Mouse (Mus musculus): ENCODE data around the gene Acyp2. TPM values are rescaled to one million over a fixed set of nuclear protein-coding genes. Genes with fewer than 3 reads are reported as not detected.
A peak's percentile ranks its signal among the peaks of the same experiment; 100 is the strongest.

The Acyp2 gene
- polyA plus RNA-seq, 1 experiment from 2014 or later = 22.2 TPM

DNA sequence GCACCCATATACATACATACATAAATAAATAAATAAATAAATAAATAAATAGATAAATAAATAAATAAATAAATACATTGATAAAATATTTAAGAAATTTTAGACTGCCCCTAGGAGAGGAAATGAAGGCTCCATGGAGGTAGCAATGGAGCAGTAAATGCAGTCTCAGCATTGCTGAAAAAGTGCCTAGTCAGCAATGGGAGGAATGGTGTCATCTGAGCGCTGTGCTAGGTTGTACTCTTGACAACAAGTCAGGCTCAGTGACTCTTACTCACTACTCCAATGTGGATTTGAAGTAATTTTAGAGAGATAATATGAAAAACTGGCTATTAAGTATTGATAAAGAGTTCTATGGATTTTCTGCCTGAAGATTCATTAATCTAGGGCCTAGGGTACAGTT lies 40.1 kb downstream of the Acyp2 start:
- H3K9ac ChIP-seq (ENCODE audit: low read depth, low read length) = no peak overlapping the region
- no peaks in the 10 kb centered on the region for H3K36me3 ChIP-seq (ENCODE audit: control insufficient read depth, insufficient read depth, low read length)
- no peaks in the 10 kb centered on the region for H3K4me1 ChIP-seq (ENCODE audit: control insufficient read depth, insufficient read depth, low read length)
- no peaks in the 10 kb centered on the region for H3K27me3 ChIP-seq (ENCODE audit: control insufficient read depth, insufficient read depth, low read length)
- 100% methylated on average over 1 of the region's 1 CpGs for WGBS
- H3K4me2 ChIP-seq (replicated peaks; ENCODE audit: low read depth, low read length) = no peak overlapping the region
- no peak overlapping the region for H3K27ac ChIP-seq (ENCODE audit: low read depth, low read length)
- H3K4me3 ChIP-seq (ENCODE audit: low read length) = no peak overlapping the region
- no peaks in the 10 kb centered on the region for H3K9me3 ChIP-seq (ENCODE audit: control insufficient read depth, low read length)
- no peak for ATAC-seq (ENCODE audit: low FRiP score, low TSS enrichment)

DNA sequence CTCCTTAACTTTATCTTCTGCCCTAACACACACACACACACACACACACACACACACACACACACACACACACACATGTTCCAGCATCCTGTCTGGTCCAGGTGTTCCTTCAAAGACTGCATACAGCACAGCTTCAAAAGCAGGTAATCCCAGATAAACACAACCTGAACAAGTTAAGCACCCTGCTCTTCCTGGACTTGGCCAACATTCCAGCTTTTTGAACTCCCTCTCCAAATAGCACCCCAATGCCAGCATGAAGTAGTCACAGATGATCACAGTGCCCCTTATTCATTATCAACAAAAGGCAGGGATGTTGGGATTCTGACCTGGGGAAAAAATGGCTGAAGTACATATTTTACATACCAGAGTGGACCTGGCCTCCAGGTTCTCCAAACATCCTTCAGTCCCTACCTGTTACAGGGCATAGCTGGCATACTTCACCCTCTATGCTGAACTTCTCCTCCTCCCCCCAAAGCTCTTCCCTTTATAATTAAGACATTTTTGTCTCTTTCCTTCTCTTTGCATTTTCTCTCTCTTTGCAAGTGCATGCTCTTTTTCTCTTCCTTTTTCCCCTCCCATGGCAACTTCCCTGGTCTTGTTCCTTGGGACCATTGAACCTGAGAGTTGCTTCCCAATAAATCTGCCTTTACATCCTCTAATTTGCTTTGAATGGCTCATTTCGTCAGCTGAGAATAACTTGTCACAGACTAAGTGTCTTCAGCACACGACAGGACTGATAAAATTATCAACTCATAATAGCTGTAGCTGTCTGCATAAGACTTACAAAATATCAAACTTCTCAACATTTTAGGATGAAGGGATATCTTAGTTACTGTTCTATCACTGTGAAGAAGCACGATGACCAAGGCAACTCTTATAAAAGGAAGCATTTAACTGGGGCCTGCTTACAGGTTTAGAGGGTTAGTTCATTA lies 41.5 kb downstream of the Acyp2 start:
- Histone ChIP-seq H3K4me3 (ENCODE audit: low read length) (no peak overlapping the region), H3K9me3 (ENCODE audit: control insufficient read depth, low read length) (no peaks in the 10 kb centered on the region), H3K4me1 (ENCODE audit: control insufficient read depth, insufficient read depth, low read length) (no peaks in the 10 kb centered on the region), H3K9ac (ENCODE audit: low read depth, low read length) (no peak overlapping the region), H3K27ac (ENCODE audit: low read depth, low read length) (no peak overlapping the region), H3K27me3 (ENCODE audit: control insufficient read depth, insufficient read depth, low read length) (no peaks in the 10 kb centered on the region), H3K36me3 (ENCODE audit: control insufficient read depth, insufficient read depth, low read length) (no peaks in the 10 kb centered on the region), H3K4me2 (replicated peaks; ENCODE audit: low read depth, low read length) (no peak overlapping the region)
- ATAC-seq (ENCODE audit: low FRiP score, low TSS enrichment) = no peak
- WGBS = 73% methylated on average over 3 of the region's 3 CpGs

DNA sequence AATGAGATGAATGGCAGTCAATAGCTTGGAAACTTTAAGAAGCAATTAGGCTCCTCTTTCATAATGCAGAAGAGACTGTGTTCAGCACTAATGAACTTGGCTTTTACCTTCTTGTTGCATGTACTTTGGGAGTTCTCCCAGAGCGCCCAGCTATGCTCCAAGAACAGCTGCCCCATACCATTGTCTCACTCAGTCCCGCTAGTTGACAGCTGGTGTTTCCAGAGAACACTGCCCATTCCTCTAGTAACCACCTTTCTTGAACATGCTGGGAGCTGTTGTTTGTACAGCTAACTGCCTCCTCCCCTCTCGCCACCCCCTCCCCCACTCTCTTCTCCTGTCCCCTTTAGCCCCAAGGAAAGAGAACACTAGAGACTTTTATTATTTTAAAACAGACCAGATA lies 52.1 kb downstream of the Acyp2 start:
- no peaks in the 10 kb centered on the region for H3K27me3 ChIP-seq (ENCODE audit: control insufficient read depth, insufficient read depth, low read length)
- H3K4me3 ChIP-seq (ENCODE audit: low read length) = no peak overlapping the region
- H3K27ac ChIP-seq (ENCODE audit: low read depth, low read length) = no peak overlapping the region
- WGBS = 43% methylated on average over 3 of the region's 3 CpGs
- H3K9ac ChIP-seq (ENCODE audit: low read depth, low read length) = no peak overlapping the region
- no peaks in the 10 kb centered on the region for H3K36me3 ChIP-seq (ENCODE audit: control insufficient read depth, insufficient read depth, low read length)
- no peaks in the 10 kb centered on the region for H3K4me1 ChIP-seq (ENCODE audit: control insufficient read depth, insufficient read depth, low read length)
- no peak overlapping the region for H3K4me2 ChIP-seq (replicated peaks; ENCODE audit: low read depth, low read length)
- no peak for ATAC-seq (ENCODE audit: low FRiP score, low TSS enrichment)
- no peaks in the 10 kb centered on the region for H3K9me3 ChIP-seq (ENCODE audit: control insufficient read depth, low read length)

DNA sequence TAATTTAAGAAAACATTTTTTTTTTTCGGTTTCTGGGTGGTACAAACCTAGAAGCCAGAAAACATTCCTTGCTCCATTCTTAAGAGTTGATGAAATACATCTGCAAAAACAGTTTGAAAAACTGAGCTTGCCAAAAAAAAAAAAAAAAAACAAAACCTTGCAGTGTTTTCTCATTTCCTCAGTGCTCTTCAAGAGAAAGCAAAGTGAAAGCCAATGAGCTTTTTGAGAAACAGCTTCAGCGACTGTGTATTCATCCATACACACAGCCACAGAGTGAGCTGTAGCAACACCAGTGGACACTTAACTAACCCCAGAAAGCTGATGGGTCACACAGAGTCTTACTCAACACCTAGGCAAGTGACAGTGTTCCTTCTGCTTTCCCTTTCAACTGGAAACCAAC lies 69.4 kb downstream of the Acyp2 start:
- Histone ChIP-seq H3K27me3 (ENCODE audit: control insufficient read depth, insufficient read depth, low read length) (no peaks in the 10 kb centered on the region), H3K4me3 (ENCODE audit: low read length) (no peak overlapping the region), H3K4me2 (replicated peaks; ENCODE audit: low read depth, low read length) (no peak overlapping the region), H3K27ac (ENCODE audit: low read depth, low read length) (peak overlapping the region; percentile 51; the same call in 1 of the 2 replicates), H3K36me3 (ENCODE audit: control insufficient read depth, insufficient read depth, low read length) (no peaks in the 10 kb centered on the region), H3K9ac (ENCODE audit: low read depth, low read length) (no peak overlapping the region), H3K4me1 (ENCODE audit: control insufficient read depth, insufficient read depth, low read length) (no peaks in the 10 kb centered on the region), H3K9me3 (ENCODE audit: control insufficient read depth, low read length) (no peaks in the 10 kb centered on the region; the same call in 1 of the 2 replicates)
- WGBS = 67% methylated on average over 2 of the region's 2 CpGs
- ATAC-seq (ENCODE audit: low FRiP score, low TSS enrichment) = no peak

DNA sequence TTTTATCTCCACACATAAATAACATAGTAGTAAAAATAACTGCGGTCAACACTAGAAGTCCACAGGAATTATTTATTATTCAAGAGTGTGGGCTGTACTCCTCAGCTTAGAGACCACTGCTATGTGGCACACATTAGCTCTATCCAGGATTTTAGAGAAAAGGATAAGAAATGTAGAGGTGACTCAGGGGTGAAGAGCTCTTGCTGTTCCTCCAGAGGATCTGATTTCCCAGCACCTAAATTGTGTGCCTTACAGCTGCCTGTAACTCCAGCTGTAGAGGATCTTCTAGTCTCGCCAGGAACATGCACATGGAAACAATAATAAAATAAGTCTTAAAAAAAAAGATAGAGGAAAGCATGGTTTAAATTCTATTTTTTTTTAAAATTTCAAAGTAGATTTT lies 70.5 kb downstream of the Acyp2 start:
- WGBS = 41% methylated on average over 2 of the region's 2 CpGs
- Histone ChIP-seq H3K4me3 (ENCODE audit: low read length) (no peak overlapping the region), H3K9me3 (ENCODE audit: control insufficient read depth, low read length) (no peaks in the 10 kb centered on the region; the same call in 1 of the 2 replicates), H3K36me3 (ENCODE audit: control insufficient read depth, insufficient read depth, low read length) (no peaks in the 10 kb centered on the region), H3K4me2 (replicated peaks; ENCODE audit: low read depth, low read length) (no peak overlapping the region), H3K9ac (ENCODE audit: low read depth, low read length) (no peak overlapping the region), H3K27ac (ENCODE audit: low read depth, low read length) (peak overlapping the region; percentile 80; the same call in 1 of the 2 replicates), H3K4me1 (ENCODE audit: control insufficient read depth, insufficient read depth, low read length) (no peaks in the 10 kb centered on the region), H3K27me3 (ENCODE audit: control insufficient read depth, insufficient read depth, low read length) (no peaks in the 10 kb centered on the region)
- peak; percentile 89; the same call in 1 of the 2 replicates for ATAC-seq (ENCODE audit: low FRiP score, low TSS enrichment)

DNA sequence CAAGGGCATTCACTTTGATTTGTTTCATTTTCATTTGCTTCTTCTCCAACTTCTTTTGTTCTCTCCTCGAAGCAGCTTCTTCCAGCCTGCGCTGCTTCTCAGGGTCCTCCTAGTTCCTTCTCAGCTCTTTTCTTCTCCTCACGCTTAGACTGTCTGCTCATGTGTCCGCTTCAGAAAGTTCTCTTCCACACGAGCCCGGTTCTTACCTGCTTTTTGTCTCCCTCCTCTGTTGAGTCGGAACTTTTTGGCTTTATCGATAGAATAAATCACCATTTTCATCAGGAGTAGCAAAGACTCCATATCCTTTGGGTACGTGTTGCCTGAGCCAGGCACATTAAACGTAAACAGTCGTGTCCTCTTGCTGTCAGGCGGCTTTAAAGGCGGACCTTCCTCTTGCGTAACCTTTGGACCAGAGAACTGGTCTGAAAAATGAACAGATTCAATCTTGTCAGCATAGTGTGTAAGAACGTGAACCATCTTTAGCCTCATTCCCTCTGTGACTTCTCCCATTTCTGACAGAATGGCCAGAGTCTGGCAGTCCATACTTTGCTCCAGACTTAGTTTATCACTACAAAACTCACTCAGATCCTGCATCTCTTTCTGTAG lies 76.5 kb downstream of the Acyp2 start:
- Histone ChIP-seq H3K27me3 (ENCODE audit: control insufficient read depth, insufficient read depth, low read length) (no peaks in the 10 kb centered on the region), H3K36me3 (ENCODE audit: control insufficient read depth, insufficient read depth, low read length) (no peaks in the 10 kb centered on the region), H3K9me3 (ENCODE audit: control insufficient read depth, low read length) (no peaks in the 10 kb centered on the region), H3K27ac (ENCODE audit: low read depth, low read length) (no peak overlapping the region), H3K4me1 (ENCODE audit: control insufficient read depth, insufficient read depth, low read length) (no peaks in the 10 kb centered on the region), H3K4me2 (replicated peaks; ENCODE audit: low read depth, low read length) (no peak overlapping the region), H3K9ac (ENCODE audit: low read depth, low read length) (no peak overlapping the region), H3K4me3 (ENCODE audit: low read length) (no peak overlapping the region)
- no peak for ATAC-seq (ENCODE audit: low FRiP score, low TSS enrichment)
- 80% methylated on average over 15 of the region's 15 CpGs for WGBS

DNA sequence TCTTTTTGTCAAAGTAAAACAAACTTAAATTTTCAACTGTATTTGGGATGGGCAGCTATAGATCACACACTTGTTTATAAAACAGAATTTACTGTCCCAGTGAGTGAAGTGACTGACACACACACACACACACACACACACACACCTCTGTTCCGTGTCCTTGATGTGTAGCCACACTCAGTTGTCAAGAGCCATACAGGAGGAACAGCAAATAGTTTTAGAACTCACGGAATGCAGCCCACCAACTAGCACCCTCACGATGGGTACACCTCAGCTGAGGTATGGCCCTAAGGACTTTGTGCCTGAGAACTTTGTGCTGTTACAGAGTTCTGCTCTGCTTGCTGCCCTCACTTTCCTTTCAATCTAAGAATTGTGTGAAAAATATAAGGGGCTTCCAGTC lies 78.8 kb downstream of the Acyp2 start:
- 95% methylated on average over 3 of the region's 3 CpGs for WGBS
- Histone ChIP-seq H3K4me2 (replicated peaks; ENCODE audit: low read depth, low read length) (no peak overlapping the region), H3K9me3 (ENCODE audit: control insufficient read depth, low read length) (no peaks in the 10 kb centered on the region), H3K9ac (ENCODE audit: low read depth, low read length) (no peak overlapping the region), H3K27me3 (ENCODE audit: control insufficient read depth, insufficient read depth, low read length) (no peaks in the 10 kb centered on the region), H3K27ac (ENCODE audit: low read depth, low read length) (no peak overlapping the region), H3K36me3 (ENCODE audit: control insufficient read depth, insufficient read depth, low read length) (no peaks in the 10 kb centered on the region), H3K4me1 (ENCODE audit: control insufficient read depth, insufficient read depth, low read length) (no peaks in the 10 kb centered on the region), H3K4me3 (ENCODE audit: low read length) (no peak overlapping the region)
- ATAC-seq (ENCODE audit: low FRiP score, low TSS enrichment) = no peak

DNA sequence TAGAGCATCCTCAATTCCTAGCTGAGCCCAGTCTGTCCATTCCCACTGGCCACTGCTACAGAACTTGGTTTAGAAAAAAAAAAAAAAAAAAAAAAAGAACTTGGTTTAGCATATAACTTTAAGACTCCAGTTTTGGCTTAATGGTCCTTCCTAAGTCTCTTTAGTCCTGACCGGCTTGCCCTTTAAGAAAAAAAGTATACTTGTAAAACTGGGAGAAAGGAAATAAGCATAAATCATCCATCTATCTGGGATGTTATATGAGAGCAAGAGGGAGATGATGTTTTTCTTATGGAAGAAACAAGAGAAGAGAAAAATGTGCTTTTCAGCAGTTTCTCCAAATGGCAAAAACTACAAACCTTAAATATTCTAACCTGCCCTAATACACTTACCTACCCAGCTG lies 89.2 kb downstream of the Acyp2 start:
- Histone ChIP-seq H3K4me1 (ENCODE audit: control insufficient read depth, insufficient read depth, low read length) (no peaks in the 10 kb centered on the region), H3K9me3 (ENCODE audit: control insufficient read depth, low read length) (no peaks in the 10 kb centered on the region), H3K4me2 (replicated peaks; ENCODE audit: low read depth, low read length) (no peak overlapping the region), H3K9ac (ENCODE audit: low read depth, low read length) (no peak overlapping the region), H3K36me3 (ENCODE audit: control insufficient read depth, insufficient read depth, low read length) (no peaks in the 10 kb centered on the region), H3K27ac (ENCODE audit: low read depth, low read length) (peak overlapping the region; percentile 51; the same call in 1 of the 2 replicates), H3K27me3 (ENCODE audit: control insufficient read depth, insufficient read depth, low read length) (no peaks in the 10 kb centered on the region), H3K4me3 (ENCODE audit: low read length) (no peak overlapping the region)
- ATAC-seq (ENCODE audit: low FRiP score, low TSS enrichment) = peak; percentile 62; the same call in 1 of the 2 replicates
- WGBS = 38% methylated on average over 1 of the region's 1 CpGs

DNA sequence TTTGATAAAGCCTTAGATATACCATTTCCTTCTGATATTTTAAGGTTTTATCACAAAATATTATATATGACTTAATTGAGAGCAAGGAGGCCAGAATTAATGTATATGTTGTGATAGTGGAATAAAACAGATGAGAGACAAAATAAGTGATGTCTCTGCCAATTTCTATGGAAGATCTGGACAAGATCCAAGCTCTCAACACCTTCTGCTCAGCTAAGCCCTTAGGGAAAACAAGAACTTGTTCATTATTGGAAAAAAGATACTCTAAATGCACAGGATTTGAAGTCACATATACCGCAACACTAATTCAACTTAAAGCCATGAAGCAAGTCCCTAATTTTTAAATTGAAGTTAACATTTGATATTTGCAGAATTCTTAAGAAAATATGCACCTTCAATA lies 96.0 kb downstream of the Acyp2 start:
- no peaks in the 10 kb centered on the region for H3K4me1 ChIP-seq (ENCODE audit: control insufficient read depth, insufficient read depth, low read length)
- ATAC-seq (ENCODE audit: low FRiP score, low TSS enrichment) = no peak
- H3K4me3 ChIP-seq (ENCODE audit: low read length) = no peak overlapping the region
- H3K9ac ChIP-seq (ENCODE audit: low read depth, low read length) = no peak overlapping the region
- H3K36me3 ChIP-seq (ENCODE audit: control insufficient read depth, insufficient read depth, low read length) = no peaks in the 10 kb centered on the region
- WGBS = 100% methylated on average over 1 of the region's 1 CpGs
- no peaks in the 10 kb centered on the region for H3K27me3 ChIP-seq (ENCODE audit: control insufficient read depth, insufficient read depth, low read length)
- no peak overlapping the region for H3K27ac ChIP-seq (ENCODE audit: low read depth, low read length)
- H3K9me3 ChIP-seq (ENCODE audit: control insufficient read depth, low read length) = no peaks in the 10 kb centered on the region
- no peak overlapping the region for H3K4me2 ChIP-seq (replicated peaks; ENCODE audit: low read depth, low read length)
